ENCODE assay signal across 10 mouse cellular contexts in the genomic region with DNA sequence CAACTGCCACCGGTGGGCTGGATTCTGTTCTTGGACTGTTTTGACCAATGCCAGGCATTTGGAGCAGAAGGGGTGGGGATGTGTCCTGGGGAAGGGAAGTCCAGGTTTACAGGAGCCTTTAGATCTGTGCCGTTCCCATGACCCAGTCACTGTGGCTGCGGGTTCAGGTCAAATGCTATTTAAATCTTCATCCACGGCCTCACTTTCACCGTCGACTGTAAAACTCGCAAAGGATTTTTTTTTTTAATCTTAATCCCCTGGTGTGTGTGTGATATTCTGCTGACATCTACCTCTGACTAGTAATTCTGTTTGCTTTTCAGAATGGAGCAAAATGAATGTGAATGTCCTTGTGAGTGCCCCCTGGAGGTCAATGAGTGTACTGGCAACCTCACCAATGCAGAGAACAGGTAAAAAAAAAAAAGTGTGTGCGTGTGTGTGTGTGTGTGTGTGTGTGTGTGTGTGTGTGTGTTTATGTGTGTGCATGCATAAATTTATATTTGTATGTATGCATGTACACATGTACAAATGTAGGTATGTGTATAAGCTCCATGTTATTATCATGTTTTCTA. TPM values are rescaled to one million over a fixed set of nuclear protein-coding genes. Genes with fewer than 3 reads are reported as not detected.
DNase-seq lines count a peak whose midpoint lies in the region; ATAC-seq and TF ChIP-seq lines count a peak whose summit lies in the region.
"Had no signal": no experiment of that assay in that cellular context is flagged by ENCODE, and none has a peak within 500 bp of the region (broad histone marks: within the 10 kb centered on the region; RNA-seq: fewer than 3 reads in every experiment).

No protein-coding gene starts in this region.

- 79% methylated on average over 8 of the region's 8 CpGs for WGBS in large intestine, adult 2 months

- DNase-seq in CD4-positive, CD25-positive, alpha-beta regulatory T cell, adult 2 months (ENCODE audit: low read depth, low spot score), result peak; percentile 37
- DNase-seq in layer of hippocampus, adult 11-12 months (ENCODE audit: low spot score), result peak; percentile 32
- no peak for DNase-seq in layer of hippocampus, postnatal 25 days (ENCODE audit: extremely low spot score in 1 of 2, low spot score in 1 of 2)
- peak; percentile 75 for DNase-seq in brain, embryonic 14.5 days (ENCODE audit: low read depth)
- DNase-seq in large intestine, adult 2 months (ENCODE audit: low read depth, low spot score), result peak; percentile 22
- DNase-seq in right cerebral cortex, postnatal 36 days (ENCODE audit: low spot score in 2 of 2), result no peak

- no peak for ATAC-seq in CD4-positive, CD25-positive, alpha-beta regulatory T cell, adult 4 months
- no peak for ATAC-seq in inflammation-experienced regulatory T-cells, adult 6 months

- TF ChIP-seq POLR2A in brain, embryonic 14.5 days (IDR thresholded peaks at IDR 0.05; ENCODE audit: borderline replicate concordance, extremely low read depth, insufficient read depth, insufficient read length, poor library complexity, severe bottlenecking), result no peak

- peak; percentile 63; the same call in 1 of the 2 replicates for TF ChIP-seq CTCF in brain, embryonic 14.5 days (IDR thresholded peaks at IDR 0.05; ENCODE audit: borderline replicate concordance, extremely low read depth, insufficient read depth, insufficient read length)

RNA-seq across cellular contexts. Expression of a gene that starts 32.2 kb away (rescaled TPM):
- not detected for polyA plus RNA-seq in CD4-positive, CD25-positive, alpha-beta regulatory T cell, adult 4 months (2017; shearing (Covaris generic))
- not detected for total RNA-seq in layer of hippocampus, postnatal 25 days (2021)
- not detected in 2 replicates for polyA plus RNA-seq in brain, embryonic 14.5 days (2012; rRNA removed)
- polyA plus RNA-seq in large intestine, adult 2 months (2012; rRNA removed), result not detected in 2 replicates
- polyA plus RNA-seq in inflammation-experienced regulatory T-cells, adult 6 months (2017; shearing (Covaris generic)), result not detected
- polyA plus RNA-seq: lung, embryonic 15.5 days; testis, adult 2 months had no signal

Comparison
In these comparisons a context has a peak if more than half of its experiments do, and no peak if none do; other contexts are left out.
1. DNase-seq: peak in CD4-positive, CD25-positive, alpha-beta regulatory T cell, adult 2 months (single experiment), layer of hippocampus, adult 11-12 months (single experiment), brain, embryonic 14.5 days (single experiment) and large intestine, adult 2 months (single experiment); none in layer of hippocampus, postnatal 25 days (0 of 2) and right cerebral cortex, postnatal 36 days (0 of 2).